Mouse (Mus musculus): ENCODE measurements around the gene Gm45716. TPM values are rescaled to one million over a fixed set of nuclear protein-coding genes. Genes with fewer than 3 reads are reported as not detected.

Gm45716 gene
- polyA plus RNA-seq, 1 experiment = 7.6 TPM

DNA sequence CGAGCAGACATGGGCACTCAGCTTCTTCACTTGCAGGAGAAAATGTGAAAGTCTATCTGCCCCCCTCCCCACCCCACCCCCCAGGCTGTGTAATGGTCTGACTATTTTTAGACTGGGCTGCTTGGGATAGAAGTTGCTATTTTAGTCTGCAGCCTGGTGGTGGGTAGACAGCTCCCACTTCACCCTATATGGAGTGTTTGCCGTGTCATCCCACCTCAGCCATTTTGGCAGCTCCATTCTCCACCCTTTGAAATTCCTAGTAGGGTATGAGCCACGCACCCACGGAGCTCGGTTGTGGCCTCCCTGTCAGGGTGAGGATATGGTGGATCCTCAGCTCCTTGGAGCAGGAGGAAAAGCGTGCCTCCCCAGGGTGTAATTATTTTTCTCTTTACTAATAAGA is 68.2 kb downstream of the Gm45716 start:
- peaks cover 90% of the 10 kb centered on the region for H3K4me1 ChIP-seq
- H3K36me3 ChIP-seq (replicated peaks; ENCODE audit: low read length) = peaks cover 92% of the 10 kb centered on the region
- H3K4me3 ChIP-seq (replicated peaks) = peak overlapping the region; percentile 87

DNA sequence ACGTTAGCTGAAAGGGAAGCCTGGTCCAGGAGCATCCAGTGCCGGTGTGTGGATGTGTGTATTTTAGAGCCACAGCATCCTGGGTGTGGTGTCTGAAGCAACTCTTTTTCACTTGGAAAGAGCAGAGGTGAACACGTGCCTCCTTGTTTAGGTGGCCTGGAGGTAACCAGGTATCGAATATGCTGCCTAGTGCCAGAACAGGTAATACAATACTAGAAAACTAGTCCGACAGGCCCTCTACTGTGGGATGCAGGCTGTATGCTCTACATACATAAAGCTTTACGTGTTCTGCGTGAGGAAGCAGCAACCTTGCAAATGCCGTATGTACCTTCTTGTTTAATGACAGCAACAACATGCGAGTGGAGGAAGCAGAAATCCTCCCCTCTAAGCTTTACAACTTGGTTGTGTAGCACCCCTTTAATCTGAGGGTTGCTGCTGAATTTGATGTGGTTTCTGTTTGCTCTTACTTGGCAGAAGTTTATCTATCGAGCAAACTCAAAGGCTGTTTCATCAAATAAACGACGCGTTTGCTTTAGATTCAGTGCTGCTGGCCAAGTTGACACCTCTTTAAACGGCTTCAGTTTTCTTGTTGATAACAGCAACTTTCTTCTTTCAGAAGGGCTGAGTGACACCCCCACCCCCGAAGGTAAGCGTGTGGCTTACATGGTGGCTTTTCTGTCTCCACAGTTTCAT is 69.5 kb downstream of the Gm45716 start:
- H3K4me1 ChIP-seq = peaks cover 79% of the 10 kb centered on the region
- peaks cover 93% of the 10 kb centered on the region for H3K36me3 ChIP-seq (replicated peaks; ENCODE audit: low read length)
- TF ChIP-seq GATA1 (IDR thresholded peaks at IDR 0.05; ENCODE audit: borderline replicate concordance, low read length) = no peak
- no peak for TF ChIP-seq FLI1 (IDR thresholded peaks at IDR 0.05; ENCODE audit: low read length)
- H3K9me3 ChIP-seq = no peaks in the 10 kb centered on the region
- peak overlapping the region; percentile 66 for H3K4me3 ChIP-seq (replicated peaks)
- no peaks in the 10 kb centered on the region for H3K27me3 ChIP-seq (replicated peaks)

More for the DNA sequence above, 68.2 kb downstream of the Gm45716 start:
- Histone ChIP-seq H3K9me3 (no peaks in the 10 kb centered on the region), H3K27me3 (replicated peaks) (no peaks in the 10 kb centered on the region)
- TF ChIP-seq GATA1 (IDR thresholded peaks at IDR 0.05; ENCODE audit: borderline replicate concordance, low read length) (no peak), FLI1 (IDR thresholded peaks at IDR 0.05; ENCODE audit: low read length) (no peak)

DNA sequence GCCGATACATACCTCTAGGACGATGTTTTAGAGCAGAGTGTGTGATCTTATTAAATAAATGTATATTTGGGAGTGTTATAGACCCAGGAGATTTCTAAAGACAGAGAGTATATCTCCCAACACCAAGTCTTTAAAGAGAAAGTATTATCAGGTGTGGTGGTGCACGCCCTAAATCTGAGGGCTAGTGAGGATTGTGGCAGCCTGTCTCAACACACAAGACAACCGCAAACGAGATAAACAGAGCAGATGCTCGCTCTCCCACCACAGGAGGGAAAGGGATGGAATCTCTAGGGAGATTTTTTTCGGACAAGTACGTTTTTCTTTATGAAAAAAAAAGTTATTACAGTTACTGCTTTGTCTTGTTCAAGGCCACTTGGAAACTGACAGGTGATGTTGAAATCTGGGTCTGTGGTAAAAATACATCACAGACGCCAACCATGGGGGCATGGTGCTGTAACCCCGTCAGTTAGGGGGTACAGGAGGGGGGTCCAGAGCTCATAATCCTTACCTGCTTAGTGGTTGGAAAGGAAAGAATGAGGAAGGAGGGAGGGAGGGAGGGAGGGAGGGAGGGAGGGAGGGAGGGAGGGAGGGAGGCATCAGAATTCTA is 70.9 kb downstream of the Gm45716 start:
- H3K9me3 ChIP-seq = peaks cover 3% of the 10 kb centered on the region; the same call in 1 of the 2 replicates
- H3K36me3 ChIP-seq (replicated peaks; ENCODE audit: low read length) = peaks cover 93% of the 10 kb centered on the region
- H3K4me1 ChIP-seq = peaks cover 71% of the 10 kb centered on the region
- H3K4me3 ChIP-seq (replicated peaks) = no peak overlapping the region
- TF ChIP-seq FLI1 (IDR thresholded peaks at IDR 0.05; ENCODE audit: low read length) (no peak), GATA1 (IDR thresholded peaks at IDR 0.05; ENCODE audit: borderline replicate concordance, low read length) (no peak)
- H3K27me3 ChIP-seq (replicated peaks) = no peaks in the 10 kb centered on the region

DNA sequence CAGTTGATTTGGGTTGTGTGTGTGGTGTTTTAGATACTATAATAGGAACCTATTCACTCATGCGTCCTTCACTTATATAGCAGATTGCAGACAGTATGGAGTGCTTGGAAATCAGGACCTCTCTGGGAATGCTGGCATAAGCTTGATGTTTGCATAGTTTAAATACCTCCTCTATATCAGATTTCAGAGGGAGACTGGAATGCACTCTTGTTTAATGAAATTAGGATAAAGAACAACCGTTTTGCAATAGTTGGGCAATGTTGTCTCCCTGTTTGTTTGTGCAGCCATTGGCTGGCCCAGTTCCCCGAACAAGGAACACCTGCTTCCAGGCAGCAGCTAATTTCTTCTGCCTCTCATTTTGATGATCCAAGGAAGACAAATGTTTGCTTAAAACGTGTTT is 71.6 kb downstream of the Gm45716 start:
- H3K27me3 ChIP-seq (replicated peaks) = no peaks in the 10 kb centered on the region
- peaks cover 3% of the 10 kb centered on the region; the same call in 1 of the 2 replicates for H3K9me3 ChIP-seq
- H3K36me3 ChIP-seq (replicated peaks; ENCODE audit: low read length) = peaks cover 93% of the 10 kb centered on the region
- TF ChIP-seq FLI1 (IDR thresholded peaks at IDR 0.05; ENCODE audit: low read length) = no peak
- TF ChIP-seq GATA1 (IDR thresholded peaks at IDR 0.05; ENCODE audit: borderline replicate concordance, low read length) = no peak
- H3K4me1 ChIP-seq = peaks cover 69% of the 10 kb centered on the region
- no peak overlapping the region for H3K4me3 ChIP-seq (replicated peaks)

DNA sequence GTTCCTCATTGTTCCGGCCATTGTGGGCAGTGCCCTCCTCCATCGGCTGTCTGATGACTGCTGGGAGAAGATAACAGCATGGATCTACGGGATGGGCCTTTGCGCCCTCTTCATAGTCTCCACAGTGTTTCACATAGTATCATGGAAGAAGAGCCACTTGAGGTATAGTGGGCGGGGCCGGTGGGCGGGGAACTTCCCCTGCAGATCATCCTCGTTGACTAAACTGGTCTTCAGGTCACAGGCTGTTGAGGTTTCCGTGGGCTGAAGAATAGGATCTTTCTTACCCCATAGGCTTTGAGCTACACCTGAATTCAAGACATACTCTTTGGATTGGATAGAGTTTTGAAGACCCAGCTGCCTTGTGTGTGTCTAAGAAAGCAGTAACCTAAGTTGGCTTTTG is 72.3 kb downstream of the Gm45716 start:
- H3K4me1 ChIP-seq = peaks cover 67% of the 10 kb centered on the region
- no peaks in the 10 kb centered on the region for H3K27me3 ChIP-seq (replicated peaks)
- peaks cover 3% of the 10 kb centered on the region; the same call in 1 of the 2 replicates for H3K9me3 ChIP-seq
- no peak overlapping the region for H3K4me3 ChIP-seq (replicated peaks)
- TF ChIP-seq GATA1 (IDR thresholded peaks at IDR 0.05; ENCODE audit: borderline replicate concordance, low read length) (no peak), FLI1 (IDR thresholded peaks at IDR 0.05; ENCODE audit: low read length) (no peak)
- peaks cover 93% of the 10 kb centered on the region for H3K36me3 ChIP-seq (replicated peaks; ENCODE audit: low read length)

DNA sequence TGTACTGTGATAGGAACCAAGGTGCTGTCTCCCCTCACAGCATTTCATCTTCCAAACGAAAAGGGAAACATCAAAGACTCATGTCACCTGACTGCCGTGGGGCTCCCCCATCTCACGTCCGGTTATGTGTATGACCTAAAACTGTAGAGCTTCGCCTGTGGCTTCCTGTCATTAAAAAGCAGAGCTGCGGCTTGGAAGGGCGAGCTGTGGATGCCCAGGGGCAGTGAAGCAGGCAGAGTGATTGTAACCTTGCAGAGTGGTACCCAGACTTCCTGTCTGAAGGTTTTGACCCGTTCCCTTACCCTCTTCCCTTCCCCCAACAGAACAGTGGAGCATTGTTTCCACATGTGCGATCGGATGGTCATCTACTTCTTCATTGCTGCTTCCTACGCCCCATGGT is 76.7 kb downstream of the Gm45716 start:
- no peak overlapping the region for H3K4me3 ChIP-seq (replicated peaks)
- H3K36me3 ChIP-seq (replicated peaks; ENCODE audit: low read length) = peaks cover 100% of the 10 kb centered on the region
- H3K9me3 ChIP-seq = peaks cover 3% of the 10 kb centered on the region; the same call in 1 of the 2 replicates
- no peaks in the 10 kb centered on the region for H3K27me3 ChIP-seq (replicated peaks)
- H3K4me1 ChIP-seq = peaks cover 42% of the 10 kb centered on the region
- TF ChIP-seq FLI1 (IDR thresholded peaks at IDR 0.05; ENCODE audit: low read length) (no peak), GATA1 (IDR thresholded peaks at IDR 0.05; ENCODE audit: borderline replicate concordance, low read length) (no peak)

DNA sequence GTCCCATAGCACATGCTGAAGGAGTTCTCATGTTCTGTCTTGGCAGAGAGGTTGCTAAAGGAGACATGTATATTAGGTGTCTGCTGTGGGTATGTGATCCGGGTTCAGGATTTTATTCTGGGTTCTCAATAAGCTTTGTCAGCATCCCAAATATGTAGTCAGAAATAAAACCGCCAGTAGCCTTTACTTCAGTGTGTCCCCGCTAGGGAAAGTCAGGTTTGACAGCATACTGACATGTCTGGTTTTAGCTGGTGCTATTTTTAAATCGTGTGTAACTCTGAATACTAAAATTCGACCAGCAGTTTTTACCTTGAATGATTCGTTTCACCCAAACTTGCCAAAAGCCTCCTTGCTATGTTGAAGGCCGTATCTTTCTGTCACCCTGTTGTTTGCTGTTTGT is 78.1 kb downstream of the Gm45716 start:
- Histone ChIP-seq H3K36me3 (replicated peaks; ENCODE audit: low read length) (peaks cover 100% of the 10 kb centered on the region), H3K27me3 (replicated peaks) (no peaks in the 10 kb centered on the region), H3K4me1 (peaks cover 47% of the 10 kb centered on the region), H3K9me3 (peaks cover 3% of the 10 kb centered on the region; the same call in 1 of the 2 replicates), H3K4me3 (replicated peaks) (no peak overlapping the region)
- TF ChIP-seq GATA1 (IDR thresholded peaks at IDR 0.05; ENCODE audit: borderline replicate concordance, low read length) (no peak), FLI1 (IDR thresholded peaks at IDR 0.05; ENCODE audit: low read length) (no peak)

DNA sequence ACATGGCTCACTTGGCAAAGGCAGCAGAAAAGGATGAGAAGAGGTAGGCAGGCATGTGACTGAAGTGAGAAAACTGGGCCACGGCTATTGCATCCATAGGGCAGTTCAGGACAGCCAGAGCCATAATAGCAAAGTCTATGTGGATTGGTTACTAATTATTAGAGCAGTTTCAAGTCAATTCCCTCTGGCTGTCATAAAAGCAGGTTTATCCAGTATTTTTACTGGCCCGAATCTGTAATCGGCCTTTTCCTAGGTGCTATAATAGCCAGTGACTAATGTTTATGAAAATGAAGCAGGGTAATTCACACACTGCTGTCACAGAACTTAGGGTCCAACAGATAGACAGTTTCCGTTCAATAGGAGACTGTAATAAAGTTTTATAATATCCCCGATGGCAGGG is 81.5 kb downstream of the Gm45716 start:
- no peaks in the 10 kb centered on the region for H3K9me3 ChIP-seq
- H3K4me1 ChIP-seq = peaks cover 50% of the 10 kb centered on the region
- H3K27me3 ChIP-seq (replicated peaks) = no peaks in the 10 kb centered on the region
- TF ChIP-seq FLI1 (IDR thresholded peaks at IDR 0.05; ENCODE audit: low read length) (no peak), GATA1 (IDR thresholded peaks at IDR 0.05; ENCODE audit: borderline replicate concordance, low read length) (no peak)
- H3K36me3 ChIP-seq (replicated peaks; ENCODE audit: low read length) = peaks cover 100% of the 10 kb centered on the region
- H3K4me3 ChIP-seq (replicated peaks) = no peak overlapping the region

DNA sequence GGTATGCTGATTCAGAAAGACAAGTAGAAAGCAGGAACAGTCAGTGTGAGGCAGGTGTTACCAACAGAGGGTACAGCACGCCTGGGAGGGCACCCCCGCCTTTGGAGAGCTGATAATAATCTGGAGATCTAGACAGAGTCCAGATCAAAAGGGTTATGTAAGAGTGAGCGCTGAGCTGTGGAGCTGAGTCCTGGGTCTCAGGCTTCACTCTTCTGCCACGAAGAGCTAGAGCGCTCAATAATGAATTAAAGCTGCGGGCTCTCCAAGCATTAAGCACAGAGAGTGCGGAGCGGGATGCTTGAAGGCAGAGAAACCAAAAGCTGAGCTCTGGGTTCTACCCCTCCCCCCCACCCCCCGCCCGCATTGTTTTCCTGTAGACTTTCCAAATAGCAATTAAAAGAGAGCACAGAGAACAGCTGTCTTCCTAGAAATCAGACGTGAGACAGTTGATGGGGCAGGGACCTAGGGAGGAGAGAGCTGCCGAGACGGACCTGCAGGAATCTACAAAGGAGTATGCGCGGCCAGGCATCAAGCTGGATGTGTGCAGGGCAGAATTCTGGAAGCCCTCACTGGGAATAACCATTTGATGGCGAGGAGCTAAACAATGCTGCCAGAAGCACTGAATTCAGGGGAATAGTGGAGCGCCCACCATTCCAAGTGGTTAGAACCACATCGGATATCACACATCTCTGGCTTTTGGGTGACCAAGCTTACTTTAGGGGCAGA is 82.1 kb downstream of the Gm45716 start:
- TF ChIP-seq FLI1 (IDR thresholded peaks at IDR 0.05; ENCODE audit: low read length) = no peak
- TF ChIP-seq GATA1 (IDR thresholded peaks at IDR 0.05; ENCODE audit: borderline replicate concordance, low read length) = no peak
- no peaks in the 10 kb centered on the region for H3K9me3 ChIP-seq
- no peak overlapping the region for H3K4me3 ChIP-seq (replicated peaks)
- H3K36me3 ChIP-seq (replicated peaks; ENCODE audit: low read length) = peaks cover 100% of the 10 kb centered on the region
- H3K27me3 ChIP-seq (replicated peaks) = no peaks in the 10 kb centered on the region
- H3K4me1 ChIP-seq = peaks cover 50% of the 10 kb centered on the region

Data from megakaryocyte, embryonic 14.5 days (primary cell).